Mouse (Mus musculus): ENCODE results near the gene Spink2. TPM values are rescaled to one million over a fixed set of nuclear protein-coding genes. Genes with fewer than 3 reads are reported as not detected.
"Not testable (repeated sequence)": the region's sequence is repeated elsewhere in the genome, so short reads cannot be mapped to it uniquely, and the experiment has no call there.

Spink2 gene
- polyA plus RNA-seq, 2 experiments: 3.7 to 4.6 TPM

DNA sequence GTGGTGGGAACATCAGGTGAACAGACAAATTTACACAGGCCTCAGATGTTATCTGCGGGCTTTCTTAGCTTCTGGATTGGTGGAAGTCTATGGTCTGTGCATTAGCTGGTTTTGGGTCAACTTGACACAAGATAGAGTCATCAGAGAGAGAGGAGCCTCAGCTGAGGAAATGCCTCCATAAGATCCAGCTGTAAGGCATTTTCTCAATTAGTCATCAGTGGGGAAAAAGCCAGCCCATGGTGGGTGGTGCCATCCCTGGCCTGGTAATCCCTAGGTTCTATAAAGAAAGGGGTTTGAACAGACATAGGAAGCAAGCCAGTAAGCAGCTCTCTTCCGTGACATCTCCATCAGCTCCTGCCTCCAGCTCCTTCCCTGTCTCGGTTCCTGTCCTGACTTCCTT lies 25.9 kb downstream of the Spink2 start:
- Histone ChIP-seq H3K4me3 (replicated peaks; ENCODE audit: low read length) (no peak overlapping the region), H3K9me3 (ENCODE audit: control insufficient read depth, low read length) (0 out of 2 replicates have a peak, but pooled peaks cover 4% of the 10 kb centered on the region), H3K27ac (replicated peaks; ENCODE audit: low read depth, low read length) (no peak overlapping the region), H3K4me1 (ENCODE audit: control insufficient read depth, insufficient read depth, low read length) (no peaks in the 10 kb centered on the region), H3K27me3 (ENCODE audit: control insufficient read depth, insufficient read depth, low read length) (no peaks in the 10 kb centered on the region), H3K9ac (ENCODE audit: low read depth, low read length, severe bottlenecking) (no peak overlapping the region), H3K36me3 (ENCODE audit: control insufficient read depth, insufficient read depth, low read length) (no peaks in the 10 kb centered on the region), H3K4me2 (replicated peaks; ENCODE audit: low read depth, low read length, severe bottlenecking) (no peak overlapping the region)
- no peak for ATAC-seq (ENCODE audit: low FRiP score, low read depth)
- WGBS: 89% methylated on average over 3 of the region's 3 CpGs
- DNase-seq (ENCODE audit: low spot score): no peak
- no peak for TF ChIP-seq POLR2A (IDR thresholded peaks at IDR 0.05; ENCODE audit: borderline replicate concordance, extremely low read depth, insufficient read depth, insufficient read length)

DNA sequence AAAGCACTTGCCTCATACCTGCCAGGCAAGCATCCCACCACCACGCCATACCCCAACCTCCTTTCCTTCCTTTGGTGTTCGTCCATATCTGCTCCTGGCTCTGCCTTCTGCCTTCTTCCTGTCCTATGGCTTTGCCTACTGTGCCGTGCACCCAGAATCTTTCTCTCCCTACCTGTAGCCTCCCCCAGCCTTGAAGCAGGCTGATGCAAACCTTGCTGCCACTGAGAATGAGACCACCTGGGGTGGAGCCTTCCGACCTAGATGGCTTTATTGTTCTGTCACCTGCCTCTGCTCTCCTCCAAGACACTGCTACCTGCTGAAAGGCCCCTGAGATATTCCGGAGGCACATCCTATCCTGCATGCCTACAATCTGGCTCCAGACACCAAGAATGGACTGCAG lies 27.4 kb downstream of the Spink2 start:
- not testable (repeated sequence) for H3K27me3 ChIP-seq (ENCODE audit: control insufficient read depth, insufficient read depth, low read length)
- WGBS: 63% methylated on average over 5 of the region's 5 CpGs

DNA sequence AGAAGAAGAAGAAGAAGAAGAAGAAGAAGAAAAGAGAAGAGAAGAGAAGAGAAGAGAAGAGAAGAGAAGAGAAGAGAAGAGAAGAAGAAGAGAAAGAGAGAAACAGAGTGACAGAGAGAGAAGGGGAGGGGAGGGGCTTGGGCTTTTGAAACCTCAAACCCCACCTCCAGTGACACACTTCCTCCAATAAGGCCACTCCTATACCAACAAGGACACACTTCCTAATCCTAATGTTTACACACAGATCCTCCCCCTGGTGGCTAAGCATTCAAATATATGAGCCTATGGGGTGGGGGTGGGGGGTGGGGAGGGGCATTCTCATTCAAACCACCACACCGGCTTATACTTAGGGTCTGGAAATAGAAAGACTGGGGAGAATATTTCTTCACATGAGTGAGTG lies 27.9 kb downstream of the Spink2 start:
- no peaks in the 10 kb centered on the region for H3K9me3 ChIP-seq (ENCODE audit: control insufficient read depth, low read length)
- no peak overlapping the region for H3K9ac ChIP-seq (ENCODE audit: low read depth, low read length, severe bottlenecking)
- ATAC-seq (ENCODE audit: low FRiP score, low read depth) (no peak), DNase-seq (ENCODE audit: low spot score) (no peak)
- no peak overlapping the region for H3K4me3 ChIP-seq (replicated peaks; ENCODE audit: low read length)
- 60% methylated on average over 1 of the region's 1 CpGs for WGBS
- no peaks in the 10 kb centered on the region for H3K4me1 ChIP-seq (ENCODE audit: control insufficient read depth, insufficient read depth, low read length)
- no peak overlapping the region for H3K4me2 ChIP-seq (replicated peaks; ENCODE audit: low read depth, low read length, severe bottlenecking)
- no peaks in the 10 kb centered on the region for H3K36me3 ChIP-seq (ENCODE audit: control insufficient read depth, insufficient read depth, low read length)
- TF ChIP-seq POLR2A (IDR thresholded peaks at IDR 0.05; ENCODE audit: borderline replicate concordance, extremely low read depth, insufficient read depth, insufficient read length): no peak
- H3K27me3 ChIP-seq (ENCODE audit: control insufficient read depth, insufficient read depth, low read length): no peaks in the 10 kb centered on the region
- H3K27ac ChIP-seq (replicated peaks; ENCODE audit: low read depth, low read length): no peak overlapping the region

More for the DNA sequence above, 27.4 kb downstream of the Spink2 start:
- H3K9ac ChIP-seq (ENCODE audit: low read depth, low read length, severe bottlenecking); DNase-seq (ENCODE audit: low spot score); ATAC-seq (ENCODE audit: low FRiP score, low read depth); H3K4me2 ChIP-seq (replicated peaks; ENCODE audit: low read depth, low read length, severe bottlenecking); H3K36me3 ChIP-seq (ENCODE audit: control insufficient read depth, insufficient read depth, low read length); H3K4me1 ChIP-seq (ENCODE audit: control insufficient read depth, insufficient read depth, low read length); H3K4me3 ChIP-seq (replicated peaks; ENCODE audit: low read length); H3K9me3 ChIP-seq (ENCODE audit: control insufficient read depth, low read length); H3K27ac ChIP-seq (replicated peaks; ENCODE audit: low read depth, low read length): not testable (repeated sequence)

DNA sequence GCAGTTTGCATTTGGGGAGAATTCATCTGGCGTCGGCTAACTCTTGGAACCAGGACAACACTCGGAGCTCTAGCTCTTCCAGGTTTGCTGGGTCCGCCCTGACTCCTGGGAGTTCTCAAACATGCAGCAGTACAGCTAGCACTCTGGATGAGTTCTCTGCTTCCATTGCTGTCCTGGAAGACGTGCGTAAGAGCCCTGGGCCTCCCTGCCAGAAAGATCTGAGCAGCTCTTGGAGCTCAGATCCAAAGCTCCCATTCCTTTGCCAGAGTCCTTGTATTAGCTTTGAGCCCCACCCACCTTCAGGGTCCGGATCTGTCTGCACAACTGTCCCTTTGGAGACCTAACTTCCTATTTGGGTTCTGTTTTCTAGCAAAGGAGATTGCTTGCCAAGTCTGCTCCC lies 29.8 kb downstream of the Spink2 start:
- H3K4me3 ChIP-seq (replicated peaks; ENCODE audit: low read length): no peak overlapping the region
- H3K27ac ChIP-seq (replicated peaks; ENCODE audit: low read depth, low read length): no peak overlapping the region
- no peaks in the 10 kb centered on the region for H3K36me3 ChIP-seq (ENCODE audit: control insufficient read depth, insufficient read depth, low read length)
- TF ChIP-seq POLR2A (IDR thresholded peaks at IDR 0.05; ENCODE audit: borderline replicate concordance, extremely low read depth, insufficient read depth, insufficient read length): no peak
- 69% methylated on average over 7 of the region's 7 CpGs for WGBS
- ATAC-seq (ENCODE audit: low FRiP score, low read depth) (peak; percentile 76), DNase-seq (ENCODE audit: low spot score) (peak; percentile 87)
- H3K27me3 ChIP-seq (ENCODE audit: control insufficient read depth, insufficient read depth, low read length): no peaks in the 10 kb centered on the region
- H3K4me1 ChIP-seq (ENCODE audit: control insufficient read depth, insufficient read depth, low read length): peaks cover 5% of the 10 kb centered on the region
- no peak overlapping the region for H3K4me2 ChIP-seq (replicated peaks; ENCODE audit: low read depth, low read length, severe bottlenecking)
- no peaks in the 10 kb centered on the region for H3K9me3 ChIP-seq (ENCODE audit: control insufficient read depth, low read length)
- H3K9ac ChIP-seq (ENCODE audit: low read depth, low read length, severe bottlenecking): no peak overlapping the region

DNA sequence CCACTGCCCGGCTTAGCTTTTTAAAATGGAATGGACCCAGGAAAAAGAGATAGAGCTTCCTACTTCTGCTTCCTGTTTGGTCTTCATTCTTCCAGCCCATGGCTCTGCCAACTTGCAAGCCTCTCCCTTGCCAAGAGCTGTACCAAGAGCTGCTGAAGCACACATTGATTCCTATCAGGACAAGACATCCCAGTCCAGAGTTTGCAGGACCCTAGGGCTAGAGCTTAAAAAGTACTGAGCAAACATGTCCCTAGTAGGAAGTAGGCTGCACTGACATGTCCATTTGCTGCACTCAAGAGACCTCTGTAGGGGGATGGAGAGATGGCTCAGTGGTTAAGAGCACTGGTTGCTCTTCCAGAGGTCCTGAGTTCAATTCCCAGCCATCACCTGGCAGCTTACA lies 32.3 kb downstream of the Spink2 start:
- no peak overlapping the region for H3K4me2 ChIP-seq (replicated peaks; ENCODE audit: low read depth, low read length, severe bottlenecking)
- H3K27ac ChIP-seq (replicated peaks; ENCODE audit: low read depth, low read length): no peak overlapping the region

DNA sequence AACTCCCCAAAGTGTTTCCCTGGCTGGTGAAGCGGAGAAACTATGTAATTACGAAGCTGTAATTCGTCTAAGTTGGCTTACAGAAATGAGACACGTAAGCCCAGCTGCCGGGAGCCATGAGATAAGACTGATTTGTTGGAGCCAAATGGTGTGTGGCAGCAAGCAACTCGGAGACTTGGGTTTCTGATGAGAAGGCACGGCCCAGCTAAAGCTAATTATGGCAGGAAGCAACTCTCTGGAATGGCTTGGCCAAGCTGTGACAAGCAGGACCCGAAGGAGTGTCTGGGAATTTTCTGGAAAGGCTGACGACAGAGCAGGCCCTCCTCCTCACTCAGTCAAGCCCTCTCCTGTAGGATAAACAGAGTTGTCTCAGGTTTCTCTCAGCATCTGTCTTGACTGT lies 33.3 kb downstream of the Spink2 start:
- H3K36me3 ChIP-seq (ENCODE audit: control insufficient read depth, insufficient read depth, low read length): no peaks in the 10 kb centered on the region
- peak; percentile 16; the same call in 1 of the 2 replicates for ATAC-seq (ENCODE audit: low FRiP score, low read depth)
- H3K27me3 ChIP-seq (ENCODE audit: control insufficient read depth, insufficient read depth, low read length): no peaks in the 10 kb centered on the region
- WGBS: 19% methylated on average over 9 of the region's 9 CpGs
- no peak overlapping the region for H3K9ac ChIP-seq (ENCODE audit: low read depth, low read length, severe bottlenecking)
- peak; percentile 33 for DNase-seq (ENCODE audit: low spot score)
- H3K27ac ChIP-seq (replicated peaks; ENCODE audit: low read depth, low read length): no peak overlapping the region
- TF ChIP-seq POLR2A (IDR thresholded peaks at IDR 0.05; ENCODE audit: borderline replicate concordance, extremely low read depth, insufficient read depth, insufficient read length): no peak
- H3K9me3 ChIP-seq (ENCODE audit: control insufficient read depth, low read length): no peaks in the 10 kb centered on the region
- no peak overlapping the region for H3K4me3 ChIP-seq (replicated peaks; ENCODE audit: low read length)
- peaks cover 5% of the 10 kb centered on the region for H3K4me1 ChIP-seq (ENCODE audit: control insufficient read depth, insufficient read depth, low read length)
- no peak overlapping the region for H3K4me2 ChIP-seq (replicated peaks; ENCODE audit: low read depth, low read length, severe bottlenecking)

More for the DNA sequence above, 32.3 kb downstream of the Spink2 start:
- ATAC-seq (ENCODE audit: low FRiP score, low read depth): no peak
- H3K4me1 ChIP-seq (ENCODE audit: control insufficient read depth, insufficient read depth, low read length): peaks cover 5% of the 10 kb centered on the region
- WGBS: 100% methylated on average over 1 of the region's 1 CpGs
- H3K4me3 ChIP-seq (replicated peaks; ENCODE audit: low read length): no peak overlapping the region
- TF ChIP-seq POLR2A (IDR thresholded peaks at IDR 0.05; ENCODE audit: borderline replicate concordance, extremely low read depth, insufficient read depth, insufficient read length): no peak
- H3K36me3 ChIP-seq (ENCODE audit: control insufficient read depth, insufficient read depth, low read length): no peaks in the 10 kb centered on the region
- no peaks in the 10 kb centered on the region for H3K9me3 ChIP-seq (ENCODE audit: control insufficient read depth, low read length)
- no peak for DNase-seq (ENCODE audit: low spot score)
- no peaks in the 10 kb centered on the region for H3K27me3 ChIP-seq (ENCODE audit: control insufficient read depth, insufficient read depth, low read length)
- H3K9ac ChIP-seq (ENCODE audit: low read depth, low read length, severe bottlenecking): no peak overlapping the region
